Mouse (Mus musculus) cerebellum, adult 2 months (tissue): ENCODE data around the gene Col6a4.
A peak's percentile ranks its signal among the peaks of the same experiment; 100 is the strongest.

Experiments used
- CTCF ChIP-seq: fragments of 200-500 bp; IDR thresholded peaks from 2 replicates; pipeline ENCODE4 v1.5.1; 2011; ENCODE audit warnings: low read depth, mild to moderate bottlenecking, control low read depth, low read length, moderate library complexity, borderline replicate concordance; ENCODE audit not compliant: insufficient read depth
- POLR2A ChIP-seq: fragments of 200-500 bp; IDR thresholded peaks from 2 replicates; pipeline ENCODE4 v1.6.1; 2011; ENCODE audit warnings: low read length, control low read depth, borderline replicate concordance; ENCODE audit not compliant: insufficient read depth

DNA sequence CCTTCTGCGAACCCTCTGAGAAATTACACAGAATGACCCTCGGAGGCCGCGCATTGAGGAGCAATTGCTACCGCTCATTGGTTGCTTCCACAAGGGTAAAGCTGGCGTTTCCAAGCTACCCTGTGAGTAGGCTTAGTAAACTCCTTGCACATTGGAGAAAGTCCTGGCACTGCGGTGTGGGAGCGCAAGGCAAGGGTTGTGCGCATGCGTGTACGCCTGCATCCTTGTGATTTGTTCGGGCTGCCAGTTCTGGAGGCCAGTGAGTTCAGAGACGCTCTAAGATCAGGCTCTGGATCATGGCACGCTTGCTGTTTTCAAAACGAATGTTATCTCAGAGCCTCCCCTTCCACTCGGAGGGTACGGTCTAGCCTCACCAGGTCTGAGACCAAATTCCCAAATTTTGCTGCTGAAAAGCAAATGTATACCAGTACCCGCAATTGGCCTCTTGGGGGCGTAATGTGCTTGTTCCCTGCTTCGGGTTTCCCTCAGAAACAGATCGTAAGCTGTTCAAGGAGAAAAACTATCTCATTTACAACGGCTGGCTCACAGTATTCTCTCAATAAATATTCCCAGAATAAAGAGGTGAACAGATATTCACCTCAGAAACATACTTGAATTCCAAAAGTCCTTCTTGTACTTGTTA, 2.9 kb upstream of the Col6a4 start:
- TF ChIP-seq CTCF, result peak; percentile 10; the same call in 1 of the 2 replicates
- TF ChIP-seq POLR2A, result no peak
